Mouse (Mus musculus) myocyte (in vitro differentiated cells): Measurements from ENCODE around the gene Nvl. TPM values are rescaled to one million over a fixed set of nuclear protein-coding genes. Genes with fewer than 3 reads are reported as not detected.

Experiments
- H3K27me3 ChIP-seq: one replicate; pipeline ENCODE4 v1.6.1; 2011; ENCODE audit not compliant: control insufficient read depth, insufficient read depth, insufficient read length
- H3K36me3 ChIP-seq: one replicate; pipeline ENCODE4 v1.6.1; 2011; ENCODE audit not compliant: control insufficient read depth, insufficient read depth
- H3K4me2 ChIP-seq: one replicate; pipeline ENCODE4 v1.6.1; 2011; ENCODE audit warnings: low read depth, control low read depth
- H3K4me3 ChIP-seq: one replicate; pipeline ENCODE4 v1.5.1; 2011; ENCODE audit warnings: mild to moderate bottlenecking, control low read depth, moderate library complexity
- H3K79me2 ChIP-seq: one replicate; pipeline ENCODE4 v1.6.1; 2011; ENCODE audit not compliant: control insufficient read depth, insufficient read depth
- H3ac ChIP-seq: one replicate; pipeline ENCODE4 v1.6.1; 2011; ENCODE audit not compliant: control insufficient read depth, insufficient read length
- CEBPB ChIP-seq: IDR thresholded peaks from 2 replicates; pipeline ENCODE4 v1.6.1; 2011; ENCODE audit warnings: mild to moderate bottlenecking, moderate library complexity; ENCODE audit not compliant: poor library complexity, insufficient read depth, severe bottlenecking
- E2F4 ChIP-seq: IDR thresholded peaks from one replicate; pipeline ENCODE4 v1.6.1; 2011; ENCODE audit warnings: mild to moderate bottlenecking, control low read depth, moderate library complexity; ENCODE audit not compliant: insufficient read depth
- MAX ChIP-seq: IDR thresholded peaks from one replicate; pipeline ENCODE4 v1.6.1; 2011; ENCODE audit warnings: low read depth, mild to moderate bottlenecking, control low read depth
- MYOD1 ChIP-seq, 3 experiments: IDR thresholded peaks; one replicate each; pipeline ENCODE4 v1.6.1; 2011; ENCODE audit warnings: control low read depth in 2 of 3, low read depth in 2 of 3, mild to moderate bottlenecking in 2 of 3, moderate library complexity in 1 of 3; ENCODE audit not compliant: insufficient read length in 2 of 3, control insufficient read depth in 1 of 3
- MYOG ChIP-seq, 3 experiments: IDR thresholded peaks; one replicate each; pipeline ENCODE4 v1.6.1; 2011; ENCODE audit warnings: control low read depth in 2 of 3, low read depth in 2 of 3, mild to moderate bottlenecking in 2 of 3; ENCODE audit not compliant: insufficient read length in 2 of 3, control insufficient read depth in 1 of 3, insufficient read depth in 1 of 3
- POLR2A ChIP-seq: IDR thresholded peaks from one replicate; pipeline ENCODE4 v1.6.1; 2011; ENCODE audit warnings: low read depth, mild to moderate bottlenecking, control low read depth, moderate library complexity; ENCODE audit not compliant: insufficient read length
- POLR2AphosphoS2 ChIP-seq: IDR thresholded peaks from one replicate; pipeline ENCODE4 v1.6.1; 2011; ENCODE audit warnings: low read depth, control low read depth; ENCODE audit not compliant: insufficient read length
- REST ChIP-seq: IDR thresholded peaks from one replicate; pipeline ENCODE4 v1.6.1; 2011; ENCODE audit warnings: mild to moderate bottlenecking, control low read depth, moderate library complexity; ENCODE audit not compliant: insufficient read depth, insufficient read length
- SRF ChIP-seq: IDR thresholded peaks from one replicate; pipeline ENCODE4 v1.6.1; 2011; ENCODE audit warnings: low read depth; ENCODE audit not compliant: control insufficient read depth, insufficient read length
- TCF12 ChIP-seq: IDR thresholded peaks from one replicate; pipeline ENCODE4 v1.6.1; 2011; ENCODE audit warnings: mild to moderate bottlenecking, control low read depth; ENCODE audit not compliant: poor library complexity, insufficient read depth, severe bottlenecking
- TCF3 ChIP-seq: IDR thresholded peaks from one replicate; pipeline ENCODE4 v1.6.1; 2011; ENCODE audit warnings: low read depth, control low read depth; ENCODE audit not compliant: insufficient read length
- USF1 ChIP-seq: IDR thresholded peaks from one replicate; pipeline ENCODE4 v1.6.1; 2011; ENCODE audit warnings: low read depth, mild to moderate bottlenecking, control low read depth, moderate library complexity
- polyA plus RNA-seq: library from polyadenylated mRNA; unstranded; fragments of >200 nt; fragmentation: generic; extraction: Trizol; gene quantifications from one replicate; pipeline ENCODE4 v1.2.1, GENCODE M21; 2012; ENCODE audit warnings: missing spikeins

The Nvl gene
- polyA plus RNA-seq, 1 experiment = 7.8 TPM

GRCm38 (mm10) chr1:181090048-181090447 lies 54.0 kb downstream of the Nvl start:
- H3K4me2 ChIP-seq = no peak overlapping the region
- H3K27me3 ChIP-seq = no peaks in the 10 kb centered on the region
- TF ChIP-seq POLR2AphosphoS2 (peak; percentile 91), TCF12 (no peak), MYOD1 (IDR thresholded peaks at IDR 0.05; ENCODE audit: control insufficient read depth in 1 of 3, insufficient read length in 2 of 3, low read depth in 2 of 3) (no peak), USF1 (no peak), POLR2A (no peak), MYOG (IDR thresholded peaks at IDR 0.05; ENCODE audit: control insufficient read depth in 1 of 3, insufficient read depth in 1 of 3, insufficient read length in 2 of 3, low read depth in 2 of 3) (no peak), E2F4 (no peak), REST (no peak)
- no peak overlapping the region for H3K4me3 ChIP-seq
- H3ac ChIP-seq = no peak overlapping the region
- H3K79me2 ChIP-seq = no peaks in the 10 kb centered on the region
- peaks cover 29% of the 10 kb centered on the region for H3K36me3 ChIP-seq

- Histone ChIP-seq H3K79me2 (no peaks in the 10 kb centered on the region), H3K27me3 (peaks cover 14% of the 10 kb centered on the region), H3K4me3 (no peak overlapping the region), H3K4me2 (no peak overlapping the region), H3ac (no peak overlapping the region), H3K36me3 (no peaks in the 10 kb centered on the region)
- peak; percentile 68 for TF ChIP-seq REST
- no peak for TF ChIP-seq MYOG (IDR thresholded peaks at IDR 0.05; ENCODE audit: control insufficient read depth in 1 of 3, insufficient read depth in 1 of 3, insufficient read length in 2 of 3, low read depth in 2 of 3)
Observed at GRCm38 (mm10) chr1:181084021-181084420, 60.0 kb downstream of the Nvl start.

- H3K4me2 ChIP-seq = no peak overlapping the region
- no peak overlapping the region for H3K4me3 ChIP-seq
- H3K36me3 ChIP-seq = no peaks in the 10 kb centered on the region
- TF ChIP-seq MAX (no peak), POLR2A (no peak), MYOD1 (IDR thresholded peaks at IDR 0.05; ENCODE audit: control insufficient read depth in 1 of 3, insufficient read length in 2 of 3, low read depth in 2 of 3) (no peak), CEBPB (no peak), SRF (no peak), E2F4 (no peak), TCF3 (no peak), TCF12 (no peak), USF1 (no peak), POLR2AphosphoS2 (no peak), REST (no peak), MYOG (IDR thresholded peaks at IDR 0.05; ENCODE audit: control insufficient read depth in 1 of 3, insufficient read depth in 1 of 3, insufficient read length in 2 of 3, low read depth in 2 of 3) (no peak)
- no peak overlapping the region for H3ac ChIP-seq
- H3K27me3 ChIP-seq = peaks cover 47% of the 10 kb centered on the region
- no peaks in the 10 kb centered on the region for H3K79me2 ChIP-seq
Observed at GRCm38 (mm10) chr1:181073075-181073474, 70.9 kb downstream of the Nvl start.

GRCm38 (mm10) chr1:181069671-181070070 lies 74.3 kb downstream of the Nvl start:
- Histone ChIP-seq H3K79me2 (no peaks in the 10 kb centered on the region), H3ac (no peak overlapping the region), H3K4me2 (no peak overlapping the region), H3K27me3 (peaks cover 51% of the 10 kb centered on the region), H3K4me3 (no peak overlapping the region), H3K36me3 (no peaks in the 10 kb centered on the region)
- TF ChIP-seq USF1 (no peak), TCF3 (no peak), E2F4 (no peak)

DNA sequence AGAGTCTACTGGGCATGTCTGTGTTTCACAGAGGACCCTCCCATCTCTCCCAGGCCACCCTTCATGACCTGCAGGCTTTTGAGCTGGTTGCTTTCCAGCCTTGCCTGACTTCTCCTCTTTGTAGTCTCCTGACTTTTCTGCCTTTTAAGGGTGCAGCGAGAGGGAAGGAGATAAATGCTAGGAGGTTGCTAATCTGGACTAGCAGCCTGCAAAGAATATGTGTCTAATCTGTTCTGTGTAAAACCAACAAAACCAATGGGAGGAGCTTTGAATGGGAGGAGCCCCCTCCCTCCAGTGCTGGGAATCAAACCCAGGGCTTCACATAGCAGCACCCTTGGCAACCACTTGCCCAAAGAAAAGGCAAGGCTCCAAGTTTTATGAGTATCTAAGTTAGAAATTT lies 75.7 kb downstream of the Nvl start:
- TF ChIP-seq MAX = no peak
- TF ChIP-seq SRF = no peak
- no peak for TF ChIP-seq POLR2AphosphoS2
- no peak for TF ChIP-seq TCF12
- TF ChIP-seq MYOG (IDR thresholded peaks at IDR 0.05; ENCODE audit: control insufficient read depth in 1 of 3, insufficient read depth in 1 of 3, insufficient read length in 2 of 3, low read depth in 2 of 3) = no peak
- TF ChIP-seq MYOD1 (IDR thresholded peaks at IDR 0.05; ENCODE audit: control insufficient read depth in 1 of 3, insufficient read length in 2 of 3, low read depth in 2 of 3) = no peak
- no peak for TF ChIP-seq TCF3
- peaks cover 56% of the 10 kb centered on the region for H3K27me3 ChIP-seq
- no peaks in the 10 kb centered on the region for H3K36me3 ChIP-seq
- H3K79me2 ChIP-seq = no peaks in the 10 kb centered on the region
- no peak overlapping the region for H3ac ChIP-seq
- no peak overlapping the region for H3K4me2 ChIP-seq
- no peak overlapping the region for H3K4me3 ChIP-seq

DNA sequence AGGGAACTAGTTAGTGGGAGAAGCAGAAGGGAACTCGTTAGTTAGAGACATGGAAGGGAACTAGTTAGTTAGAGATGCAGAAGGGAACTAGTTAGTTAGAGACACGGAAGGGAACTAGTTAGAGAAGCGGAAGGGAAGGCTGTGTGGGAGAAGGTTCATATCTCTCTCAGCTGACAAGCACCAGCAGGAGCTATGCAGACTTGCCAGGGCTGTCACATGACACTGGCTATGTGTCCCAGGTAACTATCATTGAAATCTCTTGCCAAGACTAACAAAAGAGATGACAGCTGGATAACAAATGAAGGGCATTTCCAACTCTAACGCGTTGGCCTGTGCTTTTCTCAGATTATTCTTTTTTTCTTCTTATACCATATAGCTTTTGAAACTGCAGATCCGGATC lies 79.4 kb downstream of the Nvl start:
- Histone ChIP-seq H3ac (no peak overlapping the region), H3K4me2 (no peak overlapping the region), H3K36me3 (no peaks in the 10 kb centered on the region), H3K79me2 (no peaks in the 10 kb centered on the region), H3K4me3 (no peak overlapping the region), H3K27me3 (peaks cover 36% of the 10 kb centered on the region)
- TF ChIP-seq TCF3 (no peak), SRF (no peak), REST (no peak), MYOG (IDR thresholded peaks at IDR 0.05; ENCODE audit: control insufficient read depth in 1 of 3, insufficient read depth in 1 of 3, insufficient read length in 2 of 3, low read depth in 2 of 3) (no peak), E2F4 (no peak), TCF12 (no peak), USF1 (no peak), POLR2A (no peak), POLR2AphosphoS2 (no peak), MYOD1 (IDR thresholded peaks at IDR 0.05; ENCODE audit: control insufficient read depth in 1 of 3, insufficient read length in 2 of 3, low read depth in 2 of 3) (no peak), MAX (no peak), CEBPB (no peak)
